In genomic region chr12:81028291-81028920, GRCm38 (mm10) we compare ENCODE assay signal across 11 mouse cellular contexts. TPM values are rescaled to one million over a fixed set of nuclear protein-coding genes. Genes with fewer than 3 reads are reported as not detected.
DNase-seq lines count a peak whose midpoint lies in the region; ATAC-seq and TF ChIP-seq lines count a peak whose summit lies in the region.
"Had no signal": no experiment of that assay in that cellular context is flagged by ENCODE, and none has a peak within 500 bp of the region (broad histone marks: within the 10 kb centered on the region; RNA-seq: fewer than 3 reads in every experiment).

No protein-coding gene starts in this region.

- no peaks in the 10 kb centered on the region; the same call in 1 of the 2 replicates for H3K27me3 ChIP-seq in thymus, adult 2 months (ENCODE audit: control insufficient read depth, insufficient read depth, low read length)
- H3K27me3 ChIP-seq in hindbrain, embryonic 15.5 days: no peaks in the 10 kb centered on the region
- peaks cover 28% of the 10 kb centered on the region for H3K27me3 ChIP-seq in liver, postnatal 0 days (ENCODE audit: insufficient read depth, low read length)

- 68% methylated on average over 16 of the region's 16 CpGs for WGBS in thymus, adult 2 months
- 40% methylated on average over 16 of the region's 16 CpGs for WGBS in hindbrain, embryonic 15.5 days
- WGBS in liver, postnatal 0 days (ENCODE audit: insufficient replicate concordance): 37% methylated on average over 16 of the region's 16 CpGs

- H3K4me1 ChIP-seq in thymus, adult 2 months (replicated peaks; ENCODE audit: control insufficient read depth, insufficient read depth, low read length): peaks cover 5% of the 10 kb centered on the region
- H3K4me1 ChIP-seq in hindbrain, embryonic 15.5 days (replicated peaks): peaks cover 26% of the 10 kb centered on the region
- peaks cover 6% of the 10 kb centered on the region; the same call in 1 of the 2 replicates for H3K4me1 ChIP-seq in liver, postnatal 0 days (ENCODE audit: insufficient read depth)

- no peaks in the 10 kb centered on the region for H3K36me3 ChIP-seq in thymus, adult 2 months (ENCODE audit: control insufficient read depth, insufficient read depth, low read length)
- H3K36me3 ChIP-seq in hindbrain, embryonic 15.5 days: no peaks in the 10 kb centered on the region
- no peaks in the 10 kb centered on the region for H3K36me3 ChIP-seq in liver, postnatal 0 days (replicated peaks; ENCODE audit: insufficient read depth, low read length)

- H3K9me3 ChIP-seq in hindbrain, embryonic 15.5 days: no peaks in the 10 kb centered on the region
- H3K9me3 ChIP-seq in liver, postnatal 0 days (ENCODE audit: low read length): no peaks in the 10 kb centered on the region

- TF ChIP-seq EP300 in liver, postnatal 0 days (IDR thresholded peaks at IDR 0.05; ENCODE audit: low read depth): no peak

- H3K9ac ChIP-seq in hindbrain, embryonic 15.5 days: peak overlapping the region; percentile 14; the same call in 1 of the 2 replicates
- peak overlapping the region; percentile 72 for H3K9ac ChIP-seq in liver, postnatal 0 days (replicated peaks)

- TF ChIP-seq POLR2A in thymus, adult 2 months (IDR thresholded peaks at IDR 0.05; ENCODE audit: control insufficient read depth, extremely low read depth, insufficient read depth, low read length, poor library complexity): no peak

- no peak for DNase-seq in thymus, adult 2 months
- no peak for DNase-seq in thymus, postnatal 25 days
- DNase-seq in liver, postnatal 0 days: no peak
- DNase-seq in ovary, postnatal 14 days (ENCODE audit: low spot score): no peak
- no peak for DNase-seq in frontal cortex, adult 2 months (ENCODE audit: extremely low spot score in 1 of 2, low spot score in 1 of 2)
- DNase-seq in urinary bladder, postnatal 4 days (ENCODE audit: low spot score in 2 of 2): no peak
- no peak for DNase-seq in lung, postnatal 25 days (ENCODE audit: low spot score)
- DNase-seq: lung, postnatal 10 days; retina, postnatal 1 day had no signal

- ATAC-seq in hindbrain, embryonic 15.5 days (ENCODE audit: low FRiP score, low read depth): no peak
- ATAC-seq in liver, postnatal 0 days: no peak

- H3K4me2 ChIP-seq in hindbrain, embryonic 15.5 days: peak overlapping the region; percentile 93
- peak overlapping the region; percentile 71 for H3K4me2 ChIP-seq in liver, postnatal 0 days (ENCODE audit: low read depth, low read length)

- H3K27ac ChIP-seq in thymus, adult 2 months (ENCODE audit: control insufficient read depth, insufficient read depth, low read length): no peak overlapping the region
- no peak overlapping the region for H3K27ac ChIP-seq in hindbrain, embryonic 15.5 days (replicated peaks)
- H3K27ac ChIP-seq in liver, postnatal 0 days (ENCODE audit: low read depth): no peak overlapping the region
- H3K27ac ChIP-seq: kidney, postnatal 0 days had no signal

- peak overlapping the region; percentile 8; the same call in 1 of the 2 replicates for H3K4me3 ChIP-seq in thymus, adult 2 months (ENCODE audit: control insufficient read depth, insufficient read depth, low read length)
- H3K4me3 ChIP-seq in hindbrain, embryonic 15.5 days: peak overlapping the region; percentile 82
- peak overlapping the region; percentile 62 for H3K4me3 ChIP-seq in liver, postnatal 0 days (ENCODE audit: low read depth, low read length)

- TF ChIP-seq CTCF in thymus, adult 2 months (IDR thresholded peaks at IDR 0.05; ENCODE audit: borderline replicate concordance, control insufficient read depth, extremely low read depth, insufficient read depth, low read length, poor library complexity): no peak
- TF ChIP-seq CTCF in liver, postnatal 0 days (IDR thresholded peaks at IDR 0.05; ENCODE audit: low read depth): no peak

RNA-seq across cellular contexts. Expression of gene Smoc1, which starts 1.8 kb away (rescaled TPM):
- polyA plus RNA-seq in thymus, adult 2 months (2012; rRNA removed): 41.7 and 46.1 TPM in 2 replicates
- polyA plus RNA-seq in hindbrain, embryonic 15.5 days (2015; fragmentation: Nextera tagmentation; extraction: Ambion mirVana): 36.6 and 37.7 TPM in 2 replicates
- polyA plus RNA-seq in liver, postnatal 0 days (2015; fragmentation: Nextera tagmentation; extraction: Ambion mirVana): 12.3 and 15.5 TPM in 2 replicates
- polyA plus RNA-seq in frontal cortex, adult 2 months (2012; rRNA removed): 24.3 and 26.2 TPM in 2 replicates

RNA-seq across cellular contexts. Expression of gene Slc10a1, which starts 59.9 kb away (rescaled TPM):
- 0.07 and 1.9 TPM in 2 replicates for polyA plus RNA-seq in thymus, adult 2 months (2012; rRNA removed)
- polyA plus RNA-seq in hindbrain, embryonic 15.5 days (2015; fragmentation: Nextera tagmentation; extraction: Ambion mirVana): 0.35 and 0.45 TPM in 2 replicates
- polyA plus RNA-seq in liver, postnatal 0 days (2015; fragmentation: Nextera tagmentation; extraction: Ambion mirVana): 500 and 502 TPM in 2 replicates
- polyA plus RNA-seq in frontal cortex, adult 2 months (2012; rRNA removed): not detected in 2 replicates

Comparison
In these comparisons a context has a peak if more than half of its experiments do, and no peak if none do; other contexts are left out.
1. H3K4me3 ChIP-seq: peak in every context shown above with its lines; median percentile 82 in hindbrain, embryonic 15.5 days; 62 in liver, postnatal 0 days; 8 in thymus, adult 2 months.
2. RNA of gene Slc10a1, which starts 59.9 kb away (polyA plus RNA-seq): 500 to 502 TPM in liver, postnatal 0 days; 0.35 to 0.45 TPM in hindbrain, embryonic 15.5 days, 0.07 to 1.9 TPM in thymus, adult 2 months and not detected in frontal cortex, adult 2 months; every median in the first group is over 100 times any median in the second.